Comparison of ENCODE assay signal across 9 mouse cellular contexts in the genomic region with DNA sequence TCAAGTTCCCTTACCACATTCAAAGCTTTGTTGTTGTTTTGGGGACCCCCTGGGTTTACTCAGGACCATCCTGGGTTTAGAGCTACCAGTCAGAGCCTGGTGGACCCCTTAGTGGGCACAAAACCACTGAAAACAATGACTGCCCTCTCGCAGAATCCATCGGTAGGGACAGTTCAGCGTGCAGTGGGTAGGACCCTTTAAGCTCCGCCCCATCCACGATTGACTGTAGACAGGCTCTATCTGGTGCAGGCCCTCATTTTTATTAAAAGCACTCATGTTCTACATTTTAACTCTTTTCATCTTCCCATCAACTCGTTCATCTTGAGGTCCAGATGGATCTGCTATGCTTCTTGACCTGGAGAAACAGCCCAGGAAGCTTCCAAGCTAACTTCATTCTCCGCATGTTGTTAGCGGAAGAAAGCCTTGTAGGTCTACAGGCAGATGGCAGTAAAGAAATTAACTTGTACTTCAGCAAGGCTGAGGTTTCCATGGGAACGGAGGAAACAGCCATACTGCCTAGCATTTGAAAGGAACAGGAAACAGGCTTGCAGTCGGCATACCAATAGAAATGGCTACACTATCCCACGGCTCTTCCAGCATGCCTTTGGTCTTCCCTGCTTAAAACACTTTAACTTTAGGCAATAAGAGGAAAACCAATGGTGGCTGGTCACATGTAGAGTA. TPM values are rescaled to one million over a fixed set of nuclear protein-coding genes. Genes with fewer than 3 reads are reported as not detected.
A peak's percentile ranks its signal among the peaks of the same experiment; 100 is the strongest.
DNase-seq lines count a peak whose midpoint lies in the region; ATAC-seq and TF ChIP-seq lines count a peak whose summit lies in the region.
"Had no signal": no experiment of that assay in that cellular context is flagged by ENCODE, and none has a peak within 500 bp of the region (broad histone marks: within the 10 kb centered on the region; RNA-seq: fewer than 3 reads in every experiment).

No protein-coding gene starts in this region.

- TF ChIP-seq CTCF in liver, postnatal 0 days (IDR thresholded peaks at IDR 0.05; ENCODE audit: low read depth) = peak; percentile 31
- peak; percentile 63 for TF ChIP-seq CTCF in hindbrain, postnatal 0 days (IDR thresholded peaks at IDR 0.05; ENCODE audit: low read depth)

- no peak overlapping the region for H3K4me2 ChIP-seq in liver, postnatal 0 days (ENCODE audit: low read depth, low read length)
- H3K4me2 ChIP-seq in hindbrain, postnatal 0 days (ENCODE audit: low read depth, low read length) = peak overlapping the region; percentile 34
- H3K4me2 ChIP-seq: heart, embryonic 15.5 days had no signal

- TF ChIP-seq EP300 in liver, postnatal 0 days (IDR thresholded peaks at IDR 0.05; ENCODE audit: low read depth) = no peak

- no peaks in the 10 kb centered on the region for H3K4me1 ChIP-seq in liver, postnatal 0 days (ENCODE audit: insufficient read depth)
- H3K4me1 ChIP-seq in embryonic facial prominence, embryonic 10.5 days = peaks cover 14% of the 10 kb centered on the region
- H3K4me1 ChIP-seq in hindbrain, postnatal 0 days (ENCODE audit: insufficient read depth, low read length) = peaks cover 8% of the 10 kb centered on the region; the same call in 1 of the 2 replicates
- H3K4me1 ChIP-seq: heart, embryonic 15.5 days had no signal

- no peak for ATAC-seq in liver, postnatal 0 days
- peak; percentile 96 for ATAC-seq in hindbrain, postnatal 0 days

- 0 out of 2 replicates have a peak, but pooled peaks cover 4% of the 10 kb centered on the region for H3K27me3 ChIP-seq in liver, postnatal 0 days (ENCODE audit: insufficient read depth, low read length)
- no peaks in the 10 kb centered on the region for H3K27me3 ChIP-seq in embryonic facial prominence, embryonic 10.5 days (replicated peaks; ENCODE audit: low read depth, poor library complexity, severe bottlenecking)
- H3K27me3 ChIP-seq in hindbrain, postnatal 0 days (ENCODE audit: insufficient read depth, low read length) = no peaks in the 10 kb centered on the region

- H3K4me3 ChIP-seq in liver, postnatal 0 days (ENCODE audit: low read depth, low read length) = no peak overlapping the region
- no peak overlapping the region for H3K4me3 ChIP-seq in embryonic facial prominence, embryonic 10.5 days
- no peak overlapping the region for H3K4me3 ChIP-seq in hindbrain, postnatal 0 days (ENCODE audit: low read length)
- H3K4me3 ChIP-seq: heart, embryonic 15.5 days had no signal

- H3K36me3 ChIP-seq in liver, postnatal 0 days (replicated peaks; ENCODE audit: insufficient read depth, low read length) = no peaks in the 10 kb centered on the region
- no peaks in the 10 kb centered on the region for H3K36me3 ChIP-seq in embryonic facial prominence, embryonic 10.5 days (replicated peaks)
- H3K36me3 ChIP-seq in hindbrain, postnatal 0 days (ENCODE audit: insufficient read depth, low read length) = no peaks in the 10 kb centered on the region
- H3K36me3 ChIP-seq: heart, embryonic 15.5 days had no signal

- WGBS in liver, postnatal 0 days (ENCODE audit: insufficient replicate concordance) = 46% methylated on average over 11 of the region's 11 CpGs
- 51% methylated on average over 11 of the region's 11 CpGs for WGBS in embryonic facial prominence, embryonic 10.5 days
- 18% methylated on average over 11 of the region's 11 CpGs for WGBS in hindbrain, postnatal 0 days

- intact Hi-C loops in left cerebral cortex, postnatal 10 days (cut with DNase I) = no loop called here

- H3K9ac ChIP-seq in liver, postnatal 0 days (replicated peaks) = no peak overlapping the region
- no peak overlapping the region for H3K9ac ChIP-seq in hindbrain, postnatal 0 days (replicated peaks; ENCODE audit: low read length)
- H3K9ac ChIP-seq: heart, embryonic 15.5 days had no signal

- no peak overlapping the region for H3K27ac ChIP-seq in liver, postnatal 0 days (ENCODE audit: low read depth)
- peak overlapping the region; percentile 54 for H3K27ac ChIP-seq in embryonic facial prominence, embryonic 10.5 days (replicated peaks)
- H3K27ac ChIP-seq in hindbrain, postnatal 0 days = peak overlapping the region; percentile 36; the same call in 1 of the 2 replicates
- H3K27ac ChIP-seq: heart, embryonic 15.5 days had no signal

- H3K9me3 ChIP-seq in liver, postnatal 0 days (ENCODE audit: low read length) = no peaks in the 10 kb centered on the region
- no peaks in the 10 kb centered on the region for H3K9me3 ChIP-seq in embryonic facial prominence, embryonic 10.5 days
- H3K9me3 ChIP-seq in hindbrain, postnatal 0 days (ENCODE audit: low read length) = no peaks in the 10 kb centered on the region
- H3K9me3 ChIP-seq: heart, embryonic 15.5 days had no signal

- DNase-seq in liver, postnatal 0 days = no peak
- DNase-seq in liver = no peak
- DNase-seq in embryonic facial prominence, embryonic 10.5 days (ENCODE audit: low spot score) = peak; percentile 54
- DNase-seq in hindbrain, postnatal 0 days (ENCODE audit: low spot score) = peak; percentile 94
- DNase-seq in left cerebral cortex, postnatal 10 days (ENCODE audit: extremely low spot score in 1 of 2, low spot score in 2 of 2) = peak; percentile 57 to 87
- peak; percentile 85 to 93 for DNase-seq in right cerebral cortex, postnatal 10 days (ENCODE audit: low spot score in 2 of 2)
- DNase-seq in thymus, postnatal 0 days (ENCODE audit: low spot score) = no peak
- DNase-seq in urinary bladder, postnatal 14 days (ENCODE audit: low spot score) = no peak

RNA-seq across cellular contexts. Expression of a gene that starts 14.9 kb away (rescaled TPM):
- polyA plus RNA-seq in liver, postnatal 0 days (2015; fragmentation: Nextera tagmentation; extraction: Ambion mirVana) = 1.6 and 2.1 TPM in 2 replicates
- 47.1 and 50.8 TPM in 2 replicates for polyA plus RNA-seq in embryonic facial prominence, embryonic 10.5 days (2016; fragmentation: Nextera tagmentation; extraction: Ambion mirVana)
- total RNA-seq in hindbrain, postnatal 0 days (2014; rRNA removed) = 70.6 and 72.4 TPM in 2 replicates
- 50.4 and 54.3 TPM in 2 replicates for polyA plus RNA-seq in hindbrain, postnatal 0 days (2015; fragmentation: Nextera tagmentation; extraction: Ambion mirVana)
- 100 to 1,000 TPM; 114 TPM for total RNA-seq in left cerebral cortex, postnatal 10 days (2021)
- 9.4 and 12.9 TPM in 2 replicates for polyA plus RNA-seq in thymus, postnatal 0 days (2015; fragmentation: Nextera tagmentation; extraction: Ambion mirVana)

RNA-seq across cellular contexts. Expression of a gene that starts 54.9 kb away (rescaled TPM):
- 2.1 and 2.7 TPM in 2 replicates for polyA plus RNA-seq in liver, postnatal 0 days (2015; fragmentation: Nextera tagmentation; extraction: Ambion mirVana)
- 128 and 137 TPM in 2 replicates for polyA plus RNA-seq in embryonic facial prominence, embryonic 10.5 days (2016; fragmentation: Nextera tagmentation; extraction: Ambion mirVana)
- 1,561 and 1,591 TPM in 2 replicates for total RNA-seq in hindbrain, postnatal 0 days (2014; rRNA removed)
- polyA plus RNA-seq in hindbrain, postnatal 0 days (2015; fragmentation: Nextera tagmentation; extraction: Ambion mirVana) = 1,671 and 1,715 TPM in 2 replicates
- 1,000 to 10,000 TPM; 1,225 to 1,317 TPM for total RNA-seq in left cerebral cortex, postnatal 10 days (2021)
- polyA plus RNA-seq in thymus, postnatal 0 days (2015; fragmentation: Nextera tagmentation; extraction: Ambion mirVana) = 3.8 and 4.3 TPM in 2 replicates

Comparison
In these comparisons a context has a peak if more than half of its experiments do, and no peak if none do; other contexts are left out.
1. DNase-seq: peak in embryonic facial prominence, embryonic 10.5 days (single experiment), hindbrain, postnatal 0 days (single experiment), left cerebral cortex, postnatal 10 days (2 of 2) and right cerebral cortex, postnatal 10 days (2 of 2); none in liver, postnatal 0 days (single experiment), liver (single experiment), thymus, postnatal 0 days (single experiment) and urinary bladder, postnatal 14 days (single experiment).
2. RNA of a gene that starts 54.9 kb away (polyA plus RNA-seq): 1,671 to 1,715 TPM in hindbrain, postnatal 0 days and 128 to 137 TPM in embryonic facial prominence, embryonic 10.5 days; 3.8 to 4.3 TPM in thymus, postnatal 0 days and 2.1 to 2.7 TPM in liver, postnatal 0 days; every median in the first group is over 10 times any median in the second.